Mouse (Mus musculus) C2C12 (cell line): Measurements from ENCODE around the gene Pigs.

Experiments
- CTCF ChIP-seq: IDR thresholded peaks from one replicate; pipeline ENCODE4 v1.5.1; 2011; ENCODE audit not compliant: control insufficient read depth, insufficient read depth, insufficient read length
- MAX ChIP-seq: IDR thresholded peaks from one replicate; pipeline ENCODE4 v1.6.1; 2011; ENCODE audit warnings: mild to moderate bottlenecking, control low read depth
- MYOG ChIP-seq: IDR thresholded peaks from one replicate; pipeline ENCODE4 v1.6.1; 2011; ENCODE audit not compliant: control insufficient read depth, insufficient read length; ENCODE audit errors: extremely low read depth
- USF1 ChIP-seq: IDR thresholded peaks from one replicate; pipeline ENCODE4 v1.6.1; 2011; ENCODE audit warnings: low read depth, mild to moderate bottlenecking, control low read depth, moderate library complexity

GRCm38 (mm10) chr11:78377549-78378159, 49.4 kb downstream of the Pigs start:
- TF ChIP-seq CTCF (no peak), MYOG (no peak), USF1 (no peak), MAX (no peak)
